Mouse (Mus musculus) liver, adult 2 months (tissue): ENCODE measurements around the gene Inca1.

ENCODE experiments used
- CTCF ChIP-seq: fragments of 200-500 bp; IDR thresholded peaks from 2 replicates; pipeline ENCODE4 v1.5.1; 2011; ENCODE audit warnings: low read depth, low read length, control low read depth
- POLR2A ChIP-seq: fragments of 200-500 bp; IDR thresholded peaks from 2 replicates; pipeline ENCODE4 v1.6.1; 2011; ENCODE audit warnings: low read length, control low read depth; ENCODE audit not compliant: insufficient read depth; ENCODE audit errors: extremely low read depth

DNA sequence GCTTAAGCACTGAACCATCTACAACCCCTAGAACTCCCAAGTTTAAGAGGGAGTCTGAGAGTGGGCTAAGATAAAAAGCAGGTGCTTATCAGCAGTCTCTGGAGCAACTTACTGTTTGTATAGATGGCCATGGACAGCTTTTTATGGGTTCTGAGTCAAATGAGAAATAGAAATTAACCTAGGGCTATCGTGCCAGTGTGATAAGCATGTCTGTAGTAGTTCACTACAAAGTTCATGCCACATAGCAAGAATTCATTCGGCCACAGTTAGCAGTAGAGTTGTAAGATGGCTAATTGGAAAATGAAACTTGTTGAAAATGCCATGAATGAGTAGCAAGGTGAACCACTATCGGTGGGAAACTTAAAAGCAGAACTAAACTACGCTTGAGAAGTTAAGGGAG, 51.4 kb downstream of the Inca1 start:
- no peak for TF ChIP-seq POLR2A
- TF ChIP-seq CTCF = no peak
